Comparison of ENCODE assay signal across 7 mouse cellular contexts in the genomic region with DNA sequence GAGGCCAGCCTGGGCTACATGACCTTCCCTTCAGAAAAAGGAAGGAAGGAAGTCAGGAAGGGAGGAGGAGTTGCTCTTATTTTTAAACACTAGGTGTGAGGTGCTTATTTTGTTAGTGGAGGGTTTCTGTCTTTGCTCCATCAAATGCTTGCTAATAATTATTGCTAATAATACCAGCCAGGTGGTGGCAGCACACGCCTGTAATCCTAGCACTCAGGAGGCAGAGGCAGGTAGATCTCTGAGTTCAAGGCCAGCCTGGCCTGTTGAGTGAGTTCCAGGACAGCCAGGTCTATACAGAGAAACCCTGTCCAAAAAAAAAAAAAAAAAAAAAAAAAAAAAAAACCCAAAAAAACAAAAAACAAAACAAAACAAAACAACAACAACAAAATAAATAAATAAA.
A peak's percentile ranks its signal among the peaks of the same experiment; 100 is the strongest.
DNase-seq lines count a peak whose midpoint lies in the region; ATAC-seq and TF ChIP-seq lines count a peak whose summit lies in the region.
"Not testable (repeated sequence)": the region's sequence is repeated elsewhere in the genome, so short reads cannot be mapped to it uniquely, and the experiment has no call there.

No protein-coding gene starts in this region.

- in situ Hi-C loops in Patski (cut with MboI; ENCODE audit: low pct_unique_long_range_greater_than_20kb): not testable (repeated sequence)

- peak; percentile 57 for TF ChIP-seq CTCF in Patski (IDR thresholded peaks at IDR 0.05)
- TF ChIP-seq CTCF in layer of hippocampus, adult 2 months (conservative IDR thresholded peaks at IDR 0.05): peak; percentile 43
- TF ChIP-seq CTCF in lung, embryonic 14.5 days (IDR thresholded peaks at IDR 0.05; ENCODE audit: low read depth): peak; percentile 21; the same call in 1 of the 2 replicates
- TF ChIP-seq CTCF in stomach, postnatal 0 days (IDR thresholded peaks at IDR 0.05; ENCODE audit: low read depth): peak; percentile 39

- TF ChIP-seq EP300 in stomach, postnatal 0 days (optimal IDR thresholded peaks at IDR 0.05): not testable (repeated sequence)

- not testable (repeated sequence) for ATAC-seq in Patski; lung, embryonic 14.5 days (ENCODE audit: insufficient read depth); stomach, postnatal 0 days (ENCODE audit: low FRiP score, low TSS enrichment)

- peak; percentile 40 for DNase-seq in A20 (ENCODE audit: low read depth, low spot score)
- not testable (repeated sequence) for DNase-seq in Patski (ENCODE audit: low read depth, low spot score); layer of hippocampus, adult 2 months (ENCODE audit: low spot score in 2 of 2); lung, embryonic 14.5 days; stomach, postnatal 0 days (ENCODE audit: low spot score)
- DNase-seq in heart, adult 11 months: peak; percentile 52
- peak; percentile 5 for DNase-seq in induced T-regulatory cell, adult 2 months (ENCODE audit: low read depth)

- not testable (repeated sequence) for H3K36me3 ChIP-seq in lung, embryonic 14.5 days (ENCODE audit: insufficient read depth); stomach, postnatal 0 days (ENCODE audit: control insufficient read depth, insufficient read depth, low read length)

- WGBS in lung, embryonic 14.5 days: 59% methylated on average over 1 of the region's 1 CpGs
- WGBS in stomach, postnatal 0 days: 71% methylated on average over 1 of the region's 1 CpGs

- not testable (repeated sequence) for H3K4me2 ChIP-seq in lung, embryonic 14.5 days; stomach, postnatal 0 days (replicated peaks; ENCODE audit: low read depth)

- not testable (repeated sequence) for H3K4me1 ChIP-seq in lung, embryonic 14.5 days (ENCODE audit: insufficient read depth); stomach, postnatal 0 days (replicated peaks; ENCODE audit: control insufficient read depth, insufficient read depth)

- not testable (repeated sequence) for H3K9ac ChIP-seq in lung, embryonic 14.5 days; stomach, postnatal 0 days (ENCODE audit: low read length)

- CTCF ChIA-PET in Patski (lab: Charles Lee): interaction anchor here (1.2 kb wide), 2 partner anchors 152 to 220 kb away, joined by 3 read pairs; no protein-coding TSS in a partner anchor

- H3K27me3 ChIP-seq in Patski; lung, embryonic 14.5 days (ENCODE audit: insufficient read depth, low read length); stomach, postnatal 0 days (ENCODE audit: control insufficient read depth, insufficient read depth, low read length): not testable (repeated sequence)

- not testable (repeated sequence) for H3K4me3 ChIP-seq in layer of hippocampus, adult 2 months; lung, embryonic 14.5 days (ENCODE audit: low read depth, low read length); stomach, postnatal 0 days (ENCODE audit: low read depth, low read length)

- H3K9me3 ChIP-seq in lung, embryonic 14.5 days (ENCODE audit: low read depth, low read length); stomach, postnatal 0 days (ENCODE audit: control insufficient read depth, low read length): not testable (repeated sequence)

- POLR2A ChIA-PET in Patski (lab: Charles Lee): not testable (repeated sequence)

- not testable (repeated sequence) for H3K27ac ChIP-seq in layer of hippocampus, adult 2 months; lung, embryonic 14.5 days (ENCODE audit: low read depth); stomach, postnatal 0 days (replicated peaks)
